Mouse (Mus musculus) embryonic facial prominence, embryonic 12.5 days (tissue): Measurements from ENCODE around the gene Cpa1. TPM values are rescaled to one million over a fixed set of nuclear protein-coding genes. Genes with fewer than 3 reads are reported as not detected.
A peak's percentile ranks its signal among the peaks of the same experiment; 100 is the strongest.

Experiments
- ATAC-seq: fragments of 200-750 bp; cut with Nextera tagmentation; 2 replicates; pipeline ENCODE4 v1.8.0; 2017; ENCODE audit not compliant: insufficient number of reproducible peaks, insufficient read depth, low FRiP score, low TSS enrichment
- H3K27ac ChIP-seq: fragments of 300-500 bp; sonication (generic); 2 replicates; pipeline ENCODE4 v1.5.1; 2016; ENCODE audit warnings: mild to moderate bottlenecking
- H3K27me3 ChIP-seq: fragments of 300-500 bp; sonication (generic); 2 replicates; pipeline ENCODE4 v1.6.1; 2016; ENCODE audit warnings: mild to moderate bottlenecking, moderate library complexity
- H3K36me3 ChIP-seq: fragments of 300-500 bp; sonication (generic); 2 replicates; pipeline ENCODE4 v1.6.1; 2016; ENCODE audit warnings: mild to moderate bottlenecking
- H3K4me1 ChIP-seq: fragments of 300-500 bp; sonication (generic); 2 replicates; pipeline ENCODE4 v1.6.1; 2016
- H3K4me2 ChIP-seq: fragments of 300-500 bp; sonication (generic); replicated peaks from 2 replicates; pipeline ENCODE4 v1.6.1; 2016; ENCODE audit warnings: mild to moderate bottlenecking, moderate library complexity
- H3K4me3 ChIP-seq: fragments of 300-500 bp; sonication (generic); 2 replicates; pipeline ENCODE4 v1.5.1; 2016; ENCODE audit warnings: mild to moderate bottlenecking
- H3K9ac ChIP-seq: fragments of 300-500 bp; sonication (generic); 2 replicates; pipeline ENCODE4 v1.6.1; 2016; ENCODE audit warnings: mild to moderate bottlenecking, moderate library complexity
- H3K9me3 ChIP-seq: fragments of 300-500 bp; sonication (generic); 2 replicates; pipeline ENCODE4 v1.6.1; 2016; ENCODE audit warnings: mild to moderate bottlenecking, moderate library complexity
- WGBS: fragments of 180-500 bp; shearing (Covaris S2); methylation state at CpG from one replicate; pipeline ENCODE4 v1.1.7; 2016; 5-methylcytosine and 5-hydroxymethylcytosine counted together
- polyA plus RNA-seq: library from polyadenylated mRNA; unstranded; fragments of >200 nt; fragmentation: Nextera tagmentation; extraction: Ambion mirVana; gene quantifications from 2 replicates; pipeline ENCODE4 v1.2.1, GENCODE M21; 2016

Cpa1 gene
- polyA plus RNA-seq, 1 experiment from 2014 or later, result 0.29 TPM

- peak overlapping the region; percentile 49 for H3K4me2 ChIP-seq
- H3K27ac ChIP-seq, result peak overlapping the region; percentile 84
- peaks cover 10% of the 10 kb centered on the region for H3K4me1 ChIP-seq
- H3K27me3 ChIP-seq, result no peaks in the 10 kb centered on the region
- H3K4me3 ChIP-seq, result no peak overlapping the region
- H3K36me3 ChIP-seq, result no peaks in the 10 kb centered on the region
- no peaks in the 10 kb centered on the region for H3K9me3 ChIP-seq
- 0 out of 2 replicates have a peak overlapping the region, but pooled peaks have one; percentile 24 for H3K9ac ChIP-seq
- 42% methylated on average over 6 of the region's 6 CpGs for WGBS
- ATAC-seq, result no peak
Measured at GRCm38 (mm10) chr6:30694209-30694608, 55.2 kb downstream of the Cpa1 start.

Other genes with a start within 250 kb of the Cpa1 start
- gene Zc3hc1, start 248.2 kb upstream of the Cpa1 start, polyA plus RNA-seq, result 75.0 and 76.3 TPM in 2 replicates
- 44.0 and 46.0 TPM in 2 replicates for gene Klhdc10, start 237.3 kb upstream of the Cpa1 start, polyA plus RNA-seq
- gene Tmem209, start 129.4 kb upstream of the Cpa1 start, polyA plus RNA-seq, result 37.8 and 38.6 TPM in 2 replicates
- gene Ssmem1, start 129.4 kb upstream of the Cpa1 start, polyA plus RNA-seq, result 0.14 and 0.33 TPM in 2 replicates
- gene Cpa2, start 97.6 kb upstream of the Cpa1 start, polyA plus RNA-seq, result 4.2 and 7.6 TPM in 2 replicates
- gene Cpa4, start 70.8 kb upstream of the Cpa1 start, polyA plus RNA-seq, result 0.79 and 1.3 TPM in 2 replicates
- 0.22 and 0.33 TPM in 2 replicates for gene Cpa5, start 28.2 kb upstream of the Cpa1 start, polyA plus RNA-seq
- 23.8 and 26.3 TPM in 2 replicates for gene Cep41, start 54.5 kb downstream of the Cpa1 start, polyA plus RNA-seq
- 1,207 and 1,222 TPM in 2 replicates for gene Mest, start 84.3 kb downstream of the Cpa1 start, polyA plus RNA-seq